Mouse (Mus musculus): ENCODE measurements around the gene Trp53rkb. TPM values are rescaled to one million over a fixed set of nuclear protein-coding genes. Genes with fewer than 3 reads are reported as not detected.

Gene Trp53rkb
- polyA plus RNA-seq, 2 experiments: 2.4 to 3.3 TPM

DNA sequence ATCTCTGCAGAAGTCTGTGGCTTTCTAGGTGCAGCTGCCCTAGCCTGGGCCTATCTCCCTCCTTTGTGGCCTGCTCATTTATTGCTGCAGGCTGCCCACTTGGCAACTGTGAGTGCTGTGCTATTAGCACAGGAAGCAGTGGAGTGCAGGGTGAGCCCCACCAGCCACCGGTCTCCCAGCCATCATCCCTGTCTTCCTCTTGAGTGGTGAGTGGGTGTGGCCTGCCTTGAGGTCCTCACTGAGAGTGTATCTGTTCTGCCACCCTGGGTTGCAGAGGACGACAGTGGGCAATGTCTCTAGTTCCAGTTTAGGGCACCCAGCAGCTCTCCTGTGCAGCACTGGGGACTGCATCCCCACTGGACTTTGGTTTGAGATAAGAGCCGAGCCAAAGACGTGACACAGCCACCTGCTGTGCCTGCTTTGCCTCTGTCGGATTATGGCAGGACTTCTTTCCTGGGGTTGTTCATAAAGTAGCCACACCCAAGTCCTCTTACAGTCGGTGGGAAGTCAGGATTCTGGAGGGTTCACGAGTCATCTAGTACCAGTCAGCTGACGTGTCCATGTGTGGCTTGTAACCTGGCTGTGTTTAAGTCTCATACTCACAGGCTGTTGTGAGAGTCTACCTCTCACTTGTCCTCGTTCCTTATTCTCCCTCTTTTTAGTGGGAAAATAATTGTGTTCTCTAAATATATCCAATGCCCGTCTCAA is 29.9 kb downstream of the Trp53rkb start:
- Histone ChIP-seq H3K4me1 (replicated peaks; ENCODE audit: control insufficient read depth in 2 of 2, insufficient read depth in 2 of 2, low read length in 1 of 2) (peaks cover 0 to 27% of the 10 kb centered on the region in 2 experiments; a peak in 3 of 4 replicates), H3K36me3 (replicated peaks; ENCODE audit: control insufficient read depth, insufficient read depth, low read depth) (no peaks in the 10 kb centered on the region), H3K27me3 (ENCODE audit: control insufficient read depth, insufficient read depth, low read length) (no peaks in the 10 kb centered on the region), H3K4me2 (ENCODE audit: low read depth) (no peak overlapping the region), H3K4me3 (ENCODE audit: insufficient read depth in 1 of 2, low read depth in 2 of 2, low read length in 2 of 2) (no peak overlapping the region), H3K27ac (no peak overlapping the region), H3K9me3 (ENCODE audit: control insufficient read depth, low read length) (no peaks in the 10 kb centered on the region), H3K9ac (replicated peaks) (no peak overlapping the region)
- TF ChIP-seq EP300 (IDR thresholded peaks at IDR 0.05; ENCODE audit: low read depth) (no peak), CTCF (IDR thresholded peaks at IDR 0.05; ENCODE audit: low read depth) (no peak)
- ATAC-seq (ENCODE audit: insufficient read depth) (no peak), DNase-seq (ENCODE audit: low read depth in 3 of 3, low spot score in 3 of 3) (no peak)
- whole genome bisulfite sequencing (ENCODE audit: insufficient replicate concordance): 38% methylated on average over 10 of the region's 10 CpGs

DNA sequence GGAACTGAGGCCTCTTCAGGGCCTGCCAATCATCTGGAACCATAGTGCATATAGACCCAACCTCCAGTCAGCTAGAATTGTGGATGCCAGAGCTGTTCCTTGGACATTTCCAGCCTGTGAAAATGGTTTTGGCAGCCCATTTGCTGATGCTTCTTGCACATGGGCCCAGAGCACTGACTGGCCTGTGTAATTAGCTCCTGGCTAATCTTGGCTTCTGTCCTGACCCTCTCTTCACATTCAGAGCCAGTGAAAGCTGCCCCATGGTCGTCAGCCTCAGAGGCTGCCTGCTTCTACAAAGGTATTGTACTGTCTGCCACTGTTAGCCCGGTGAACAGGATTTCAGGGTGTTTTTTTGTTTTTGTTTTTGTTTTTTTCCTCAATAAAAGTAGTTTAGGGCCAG is 30.6 kb downstream of the Trp53rkb start:
- WGBS (ENCODE audit: insufficient replicate concordance): 69% methylated on average over 2 of the region's 2 CpGs

DNA sequence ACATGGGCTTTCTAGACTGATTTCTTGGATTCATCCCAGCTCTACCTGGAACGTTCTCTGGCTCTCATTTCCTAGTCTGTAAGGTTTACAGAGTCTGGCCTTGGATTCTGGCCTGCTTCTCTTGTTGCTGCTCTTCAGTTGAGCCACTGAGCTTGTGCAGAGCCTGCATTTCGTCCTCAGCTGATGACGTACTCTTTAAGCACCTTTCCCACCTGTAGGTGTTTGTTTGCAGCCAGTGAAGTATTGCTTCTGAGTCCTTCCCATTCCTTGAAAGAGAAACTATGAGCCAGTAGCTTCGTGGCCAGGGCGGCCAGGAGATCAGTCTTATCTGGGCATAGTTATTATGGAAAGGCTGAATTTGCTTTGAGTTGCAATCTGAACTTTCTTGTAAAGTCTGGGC is 32.1 kb downstream of the Trp53rkb start:
- Histone ChIP-seq H3K27ac (no peak overlapping the region), H3K36me3 (replicated peaks; ENCODE audit: control insufficient read depth, insufficient read depth, low read depth) (no peaks in the 10 kb centered on the region; the same call in none of the 2 replicates), H3K4me2 (ENCODE audit: low read depth) (no peak overlapping the region), H3K9me3 (ENCODE audit: control insufficient read depth, low read length) (no peaks in the 10 kb centered on the region), H3K4me1 (replicated peaks; ENCODE audit: control insufficient read depth in 2 of 2, insufficient read depth in 2 of 2, low read length in 1 of 2) (peaks cover 0 to 23% of the 10 kb centered on the region in 2 experiments; a peak in 3 of 4 replicates), H3K4me3 (ENCODE audit: insufficient read depth in 1 of 2, low read depth in 2 of 2, low read length in 2 of 2) (no peak overlapping the region), H3K9ac (replicated peaks) (no peak overlapping the region), H3K27me3 (ENCODE audit: control insufficient read depth, insufficient read depth, low read length) (no peaks in the 10 kb centered on the region)
- TF ChIP-seq EP300 (IDR thresholded peaks at IDR 0.05; ENCODE audit: low read depth) (no peak), CTCF (IDR thresholded peaks at IDR 0.05; ENCODE audit: low read depth) (no peak)
- WGBS (ENCODE audit: insufficient replicate concordance): 71% methylated on average over 5 of the region's 5 CpGs
- no peak for ATAC-seq (ENCODE audit: insufficient read depth)
- no peak for DNase-seq (ENCODE audit: low read depth in 3 of 3, low spot score in 3 of 3)

More for the DNA sequence above, 30.6 kb downstream of the Trp53rkb start:
- no peaks in the 10 kb centered on the region for H3K27me3 ChIP-seq (ENCODE audit: control insufficient read depth, insufficient read depth, low read length)
- no peak for TF ChIP-seq EP300 (IDR thresholded peaks at IDR 0.05; ENCODE audit: low read depth)
- TF ChIP-seq CTCF (IDR thresholded peaks at IDR 0.05; ENCODE audit: low read depth): no peak
- peaks cover 0 to 27% of the 10 kb centered on the region in 2 experiments; a peak in 3 of 4 replicates for H3K4me1 ChIP-seq (replicated peaks; ENCODE audit: control insufficient read depth in 2 of 2, insufficient read depth in 2 of 2, low read length in 1 of 2)
- H3K36me3 ChIP-seq (replicated peaks; ENCODE audit: control insufficient read depth, insufficient read depth, low read depth): no peaks in the 10 kb centered on the region; the same call in none of the 2 replicates
- no peak overlapping the region for H3K9ac ChIP-seq (replicated peaks)
- H3K27ac ChIP-seq: no peak overlapping the region
- ATAC-seq (ENCODE audit: insufficient read depth) (no peak), DNase-seq (ENCODE audit: low read depth in 3 of 3, low spot score in 3 of 3) (no peak)
- H3K4me2 ChIP-seq (ENCODE audit: low read depth): no peak overlapping the region
- H3K9me3 ChIP-seq (ENCODE audit: control insufficient read depth, low read length): no peaks in the 10 kb centered on the region
- H3K4me3 ChIP-seq (ENCODE audit: insufficient read depth in 1 of 2, low read depth in 2 of 2, low read length in 2 of 2): no peak overlapping the region

DNA sequence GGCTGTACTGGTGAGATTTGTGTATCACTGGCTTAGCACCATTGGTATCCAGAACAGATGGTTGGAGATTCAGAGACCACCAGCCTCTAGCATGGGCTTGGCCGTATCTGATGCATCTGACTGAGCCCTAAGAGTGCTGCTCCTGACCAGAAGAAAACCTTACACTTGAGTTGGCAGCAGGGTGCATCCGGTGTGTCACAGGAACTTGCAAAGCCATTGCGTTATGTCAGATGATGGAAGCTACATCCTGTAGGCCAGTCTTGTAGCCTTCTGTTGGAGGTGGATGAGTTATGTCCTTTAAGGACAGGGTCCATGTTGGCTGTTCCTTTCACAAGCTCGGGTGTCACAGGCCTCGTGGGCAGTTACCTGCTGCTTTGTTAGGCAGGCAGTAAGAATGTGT is 32.7 kb downstream of the Trp53rkb start:
- WGBS (ENCODE audit: insufficient replicate concordance): 75% methylated on average over 5 of the region's 5 CpGs
- Histone ChIP-seq H3K36me3 (replicated peaks; ENCODE audit: control insufficient read depth, insufficient read depth, low read depth) (no peaks in the 10 kb centered on the region; the same call in none of the 2 replicates), H3K4me1 (replicated peaks; ENCODE audit: control insufficient read depth in 2 of 2, insufficient read depth in 2 of 2, low read length in 1 of 2) (peaks cover 0 to 20% of the 10 kb centered on the region in 2 experiments; a peak in 3 of 4 replicates), H3K27me3 (ENCODE audit: control insufficient read depth, insufficient read depth, low read length) (no peaks in the 10 kb centered on the region), H3K9me3 (ENCODE audit: control insufficient read depth, low read length) (no peaks in the 10 kb centered on the region), H3K4me2 (ENCODE audit: low read depth) (no peak overlapping the region), H3K27ac (no peak overlapping the region), H3K4me3 (ENCODE audit: insufficient read depth in 1 of 2, low read depth in 2 of 2, low read length in 2 of 2) (no peak overlapping the region), H3K9ac (replicated peaks) (no peak overlapping the region)
- TF ChIP-seq EP300 (IDR thresholded peaks at IDR 0.05; ENCODE audit: low read depth): no peak
- no peak for TF ChIP-seq CTCF (IDR thresholded peaks at IDR 0.05; ENCODE audit: low read depth)
- no peak for DNase-seq (ENCODE audit: low read depth in 3 of 3, low spot score in 3 of 3)
- ATAC-seq (ENCODE audit: insufficient read depth): no peak

DNA sequence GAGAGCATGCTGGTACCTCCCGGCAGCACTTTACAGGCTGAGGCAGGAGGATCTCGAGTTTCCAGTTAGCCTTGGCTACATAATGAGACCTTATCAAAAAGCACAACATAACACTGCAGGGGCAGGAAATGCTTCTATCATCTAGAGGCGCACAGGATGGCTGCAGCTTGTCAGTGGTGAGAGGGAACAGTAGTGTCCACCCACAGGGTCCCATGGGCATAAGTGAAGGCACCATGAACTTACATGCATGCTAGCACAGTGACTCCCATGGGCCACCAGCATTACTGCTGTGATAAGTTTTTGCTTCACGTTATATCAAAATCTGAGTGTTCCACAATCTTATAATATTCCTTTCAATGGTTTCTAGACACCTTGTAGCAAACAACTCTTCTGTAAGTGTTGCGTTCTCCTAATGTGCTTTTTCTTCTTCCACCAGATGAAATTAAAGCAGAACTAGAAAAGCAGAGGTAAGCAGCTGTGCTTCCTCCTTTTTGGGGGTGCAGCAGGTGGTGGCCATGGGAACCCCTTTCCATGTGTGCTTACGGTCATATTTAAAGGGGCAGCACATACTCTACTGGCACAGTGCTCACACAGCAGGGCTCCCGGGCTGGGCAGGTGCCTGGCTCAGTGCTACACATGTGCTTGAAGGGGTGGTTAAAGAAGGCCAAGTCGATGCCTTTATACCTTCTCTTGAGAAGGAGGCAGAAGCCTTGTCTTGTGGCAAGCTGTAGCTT is 34.3 kb downstream of the Trp53rkb start:
- no peak overlapping the region for H3K9ac ChIP-seq (replicated peaks)
- 59% methylated on average over 8 of the region's 8 CpGs for WGBS (ENCODE audit: insufficient replicate concordance)
- TF ChIP-seq EP300 (IDR thresholded peaks at IDR 0.05; ENCODE audit: low read depth) (no peak), CTCF (IDR thresholded peaks at IDR 0.05; ENCODE audit: low read depth) (no peak)
- no peak overlapping the region for H3K4me2 ChIP-seq (ENCODE audit: low read depth)
- no peak overlapping the region for H3K27ac ChIP-seq
- no peaks in the 10 kb centered on the region for H3K9me3 ChIP-seq (ENCODE audit: control insufficient read depth, low read length)
- H3K4me1 ChIP-seq (replicated peaks; ENCODE audit: control insufficient read depth in 2 of 2, insufficient read depth in 2 of 2, low read length in 1 of 2): peaks cover 0 to 8% of the 10 kb centered on the region in 2 experiments; a peak in 2 of 4 replicates
- ATAC-seq (ENCODE audit: insufficient read depth): no peak
- H3K27me3 ChIP-seq (ENCODE audit: control insufficient read depth, insufficient read depth, low read length): no peaks in the 10 kb centered on the region
- H3K4me3 ChIP-seq (ENCODE audit: insufficient read depth in 1 of 2, low read depth in 2 of 2, low read length in 2 of 2): no peak overlapping the region
- no peaks in the 10 kb centered on the region; the same call in none of the 2 replicates for H3K36me3 ChIP-seq (replicated peaks; ENCODE audit: control insufficient read depth, insufficient read depth, low read depth)
- no peak for DNase-seq (ENCODE audit: low read depth in 3 of 3, low spot score in 3 of 3)
